Mouse (Mus musculus): ENCODE results near the gene Nr1d2.
"Not testable (repeated sequence)": the region's sequence is repeated elsewhere in the genome, so short reads cannot be mapped to it uniquely, and the experiment has no call there.

Gene Nr1d2

GRCm38 (mm10) chr14:18233076-18233475 is 5.9 kb downstream of the Nr1d2 start:
- in situ Hi-C loops (cut with MboI) = no loop called here

DNA sequence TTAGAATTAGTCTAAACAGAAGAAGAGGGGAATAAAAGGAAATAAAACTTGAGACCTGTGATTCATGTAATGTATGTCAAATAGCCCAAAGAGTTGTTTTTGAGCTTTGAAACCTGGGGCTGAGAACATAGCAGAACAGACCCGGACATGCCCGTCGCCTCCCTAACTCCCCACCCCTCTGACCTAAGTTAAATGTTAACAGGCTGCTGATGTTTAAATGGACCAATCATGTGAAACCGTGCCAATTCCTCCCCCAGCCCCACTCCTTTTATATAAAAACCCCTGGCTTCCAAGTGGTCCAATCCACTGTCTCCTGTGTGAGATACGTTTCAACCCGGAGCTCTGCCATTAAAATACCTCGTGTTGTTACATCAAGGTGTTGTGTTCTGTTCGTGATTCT is 7.1 kb downstream of the Nr1d2 start:
- in situ Hi-C loops (cut with MboI) = not testable (repeated sequence)

- in situ Hi-C loops (cut with MboI) = not testable (repeated sequence)
These were observed 9.2 kb downstream of the Nr1d2 start for GRCm38 (mm10) chr14:18229751-18230150.

DNA sequence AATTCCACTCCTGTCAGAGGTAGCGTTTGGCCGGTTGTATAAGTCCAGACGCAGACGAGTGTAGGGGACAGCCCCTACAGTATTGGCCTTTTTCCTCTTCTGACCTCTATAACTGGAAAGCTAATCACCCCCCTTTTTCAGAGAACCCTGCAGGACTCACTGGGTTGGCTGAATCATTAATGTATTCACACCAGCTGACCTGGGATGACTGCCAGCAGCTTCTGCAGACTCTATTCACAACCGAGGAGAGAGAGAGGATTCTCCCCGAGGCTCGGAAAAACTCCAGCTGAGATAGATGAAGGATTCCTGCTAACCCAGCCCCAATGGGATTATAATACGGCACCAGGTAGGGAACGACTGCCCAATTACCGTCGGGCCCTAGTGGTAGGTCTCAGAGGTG is 12.7 kb downstream of the Nr1d2 start:
- in situ Hi-C loops (cut with MboI) = not testable (repeated sequence)

- in situ Hi-C loops (cut with MboI) = not testable (repeated sequence)
These were observed 13.5 kb downstream of the Nr1d2 start for GRCm38 (mm10) chr14:18225431-18225830.

DNA sequence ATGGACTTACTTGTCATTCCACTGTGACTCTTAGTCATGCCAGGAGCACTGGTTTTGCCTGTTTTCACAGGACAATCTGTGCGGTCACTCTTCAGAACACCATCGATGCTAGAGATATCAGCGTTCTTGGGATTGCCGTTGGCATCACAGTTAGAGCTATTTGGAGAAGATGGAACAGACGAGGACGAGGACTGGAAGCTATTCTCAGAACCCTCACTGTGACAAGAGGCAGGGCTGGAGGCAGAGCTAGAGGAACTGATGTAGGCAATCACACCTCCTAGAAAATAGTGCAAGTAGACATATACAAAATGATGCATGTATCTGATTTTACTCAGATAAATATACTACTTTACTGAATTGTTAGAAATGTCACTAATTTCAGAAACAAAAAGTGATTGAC is 16.9 kb downstream of the Nr1d2 start:
- in situ Hi-C loops (cut with MboI) = no loop called here

DNA sequence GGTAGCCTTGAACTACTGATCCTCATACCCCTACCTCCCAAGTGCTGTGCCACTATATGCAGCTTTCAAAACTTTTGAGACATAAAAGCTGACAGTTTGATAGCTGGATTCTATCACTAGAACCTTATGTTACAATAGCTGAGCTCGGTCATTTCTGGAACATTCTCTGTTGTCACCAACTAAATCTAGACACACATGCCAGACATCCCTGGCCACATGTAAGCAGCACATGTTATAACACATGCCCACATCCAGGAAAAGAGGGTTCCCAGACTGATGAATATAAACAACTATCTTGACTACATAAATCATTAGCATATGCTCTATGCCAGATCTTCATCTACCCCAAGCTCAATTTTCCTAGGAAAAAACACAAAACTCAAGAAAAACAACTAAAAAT is 21.8 kb downstream of the Nr1d2 start:
- in situ Hi-C loops (cut with MboI) = no loop called here

GRCm38 (mm10) chr14:18216428-18216827 is 22.5 kb downstream of the Nr1d2 start:
- in situ Hi-C loops (cut with MboI) = no loop called here

- in situ Hi-C loops (cut with MboI) = no loop called here
These were observed 28.1 kb downstream of the Nr1d2 start for GRCm38 (mm10) chr14:18210795-18211194.

- in situ Hi-C loops (cut with MboI) = not testable (repeated sequence)
These were observed 34.6 kb downstream of the Nr1d2 start for GRCm38 (mm10) chr14:18204315-18204714.

DNA sequence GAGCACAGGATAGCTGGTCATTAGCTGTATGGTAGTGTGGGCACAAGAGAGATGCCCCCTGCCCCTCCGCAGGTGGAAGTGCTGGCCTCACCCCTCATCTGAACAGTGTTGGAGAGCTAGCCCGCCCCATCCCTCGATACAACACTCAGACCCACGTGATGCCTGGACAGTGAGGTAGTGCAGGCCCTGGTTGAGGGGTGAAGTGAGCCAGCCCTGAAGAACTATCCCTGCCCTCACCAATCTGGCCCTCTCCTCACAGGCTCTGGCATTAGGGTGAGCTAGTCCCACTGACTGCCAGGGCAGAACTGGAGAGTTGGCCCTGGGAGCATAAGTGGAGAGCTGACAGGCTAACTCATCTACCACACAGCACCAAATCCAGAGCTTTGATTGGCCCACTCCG is 37.5 kb downstream of the Nr1d2 start:
- in situ Hi-C loops (cut with MboI) = no loop called here

DNA sequence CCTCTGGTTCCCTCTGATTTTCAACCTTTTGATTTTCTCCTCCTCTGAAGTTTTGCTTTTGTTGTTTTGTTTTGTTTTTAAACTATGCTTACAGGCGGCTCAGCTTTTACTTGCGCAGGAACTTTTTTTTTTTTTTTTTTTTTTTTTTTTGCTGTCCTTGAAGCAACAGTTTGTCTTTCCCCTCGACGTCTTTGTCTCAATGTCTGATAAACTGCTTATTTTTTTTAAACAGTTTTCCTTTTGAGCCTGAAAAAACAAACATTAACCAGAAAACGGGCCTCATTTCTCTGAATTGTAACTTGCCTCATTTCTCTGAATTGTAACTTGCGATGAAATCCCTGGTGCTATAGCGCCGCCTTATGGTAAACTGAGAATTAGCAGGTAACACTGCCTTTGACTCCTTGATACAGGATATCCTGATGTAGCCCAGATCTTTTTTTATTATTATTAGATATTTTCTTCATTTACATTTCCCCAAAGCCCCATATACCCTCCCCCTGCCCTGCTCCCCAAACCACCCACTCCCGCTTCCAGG is 52.0 kb downstream of the Nr1d2 start:
- in situ Hi-C loops (cut with MboI) = no loop called here

DNA sequence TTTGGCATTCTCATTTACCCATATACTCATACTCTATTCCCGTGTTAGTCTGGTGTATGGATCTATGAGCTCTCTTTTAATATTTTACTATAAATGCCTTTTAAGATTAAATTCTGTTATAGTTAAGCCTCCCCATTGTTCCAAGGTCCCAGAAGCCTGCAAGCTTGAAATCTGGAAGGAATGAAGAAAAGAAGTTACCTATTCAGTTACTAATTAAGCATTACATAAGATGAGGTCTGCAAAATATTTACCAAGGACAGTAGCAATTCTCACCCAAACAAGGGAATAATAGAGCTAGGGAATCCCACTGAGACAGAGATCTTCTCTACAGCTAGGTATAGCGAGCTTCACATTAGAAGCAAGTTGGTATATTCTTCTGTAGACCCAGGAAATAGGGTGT is 61.4 kb downstream of the Nr1d2 start:
- in situ Hi-C loops (cut with MboI) = not testable (repeated sequence)

- in situ Hi-C loops (cut with MboI) = loop anchor here (25.0 kb wide), 1 partner anchor 755 kb away; no protein-coding TSS in a partner anchor
These were observed 71.3 kb downstream of the Nr1d2 start for GRCm38 (mm10) chr14:18167597-18167996.

GRCm38 (mm10) chr14:18167041-18167440 is 71.9 kb downstream of the Nr1d2 start:
- in situ Hi-C loops (cut with MboI) = loop anchor here (25.0 kb wide), 1 partner anchor 755 kb away; no protein-coding TSS in a partner anchor

All from mature B cell (primary cell).